In genomic region chr2:92521527-92521926, GRCm38 (mm10) we compare ENCODE assay signal across 12 mouse cellular contexts.
"Had no signal": no experiment of that assay in that cellular context is flagged by ENCODE, and none has a peak within 500 bp of the region (broad histone marks: within the 10 kb centered on the region; RNA-seq: fewer than 3 reads in every experiment).

No protein-coding gene starts in this region.

- H3K27ac ChIP-seq: hindbrain, embryonic 15.5 days; kidney, postnatal 0 days; layer of hippocampus, adult 2 months; limb, embryonic 13.5 days; liver, embryonic 14.5 days; midbrain, embryonic 12.5 days; neural tube, embryonic 13.5 days had no signal

- H3K4me3 ChIP-seq: hindbrain, embryonic 15.5 days; layer of hippocampus, adult 2 months; limb, embryonic 13.5 days; midbrain, embryonic 12.5 days; neural tube, embryonic 13.5 days had no signal

- H3K27me3 ChIP-seq: hindbrain, embryonic 15.5 days; limb, embryonic 13.5 days; midbrain, embryonic 12.5 days; neural tube, embryonic 13.5 days had no signal

- DNase-seq: lung, adult 18-20 months; retina, postnatal 1 day; right cerebral cortex, postnatal 4 days; spleen, adult 18-20 months; thymus, postnatal 4 days had no signal

- H3K36me3 ChIP-seq: hindbrain, embryonic 15.5 days; limb, embryonic 13.5 days; midbrain, embryonic 12.5 days; neural tube, embryonic 13.5 days had no signal
